Mouse (Mus musculus) heart, postnatal 0 days (tissue): ENCODE measurements around the gene Kcnn1. TPM values are rescaled to one million over a fixed set of nuclear protein-coding genes. Genes with fewer than 3 reads are reported as not detected.

ENCODE experiments used
- ATAC-seq: fragments of 200-750 bp; cut with Nextera tagmentation; 2 replicates; pipeline ENCODE4 v1.8.0; 2017; ENCODE audit warnings: low read depth, moderate number of reproducible peaks, moderate library complexity; ENCODE audit not compliant: insufficient read depth
- DNase-seq: peaks from one replicate; pipeline ENCODE4 v3.0.0-alpha.2; 2016; ENCODE audit warnings: low spot score
- H3K27ac ChIP-seq: fragments of 300-500 bp; sonication (generic); 2 replicates; pipeline ENCODE4 v1.5.1; 2014; ENCODE audit warnings: low read depth, mild to moderate bottlenecking
- H3K27me3 ChIP-seq: fragments of 300-500 bp; sonication (generic); 2 replicates; pipeline ENCODE4 v1.6.1; 2014; ENCODE audit warnings: low read length, mixed read lengths; ENCODE audit not compliant: control insufficient read depth, insufficient read depth
- H3K36me3 ChIP-seq: fragments of 300-500 bp; sonication (generic); replicated peaks from 2 replicates; pipeline ENCODE4 v1.6.1; 2014; ENCODE audit warnings: low read length, mixed read lengths; ENCODE audit not compliant: control insufficient read depth, insufficient read depth
- H3K4me1 ChIP-seq: fragments of 300-500 bp; sonication (generic); 2 replicates; pipeline ENCODE4 v1.6.1; 2014; ENCODE audit warnings: antibody characterized with exemption; ENCODE audit not compliant: control insufficient read depth, insufficient read depth
- H3K4me2 ChIP-seq: fragments of 300-500 bp; sonication (generic); 2 replicates; pipeline ENCODE4 v1.6.1; 2014; ENCODE audit warnings: low read depth, mild to moderate bottlenecking, low read length, moderate library complexity
- H3K4me3 ChIP-seq: fragments of 300-500 bp; sonication (generic); 2 replicates; pipeline ENCODE4 v1.5.1; 2014; ENCODE audit warnings: low read depth, low read length
- H3K9ac ChIP-seq: fragments of 300-500 bp; sonication (generic); replicated peaks from 2 replicates; pipeline ENCODE4 v1.6.1; 2014; ENCODE audit warnings: low read depth, low read length, mixed read lengths
- H3K9me3 ChIP-seq: fragments of 300-500 bp; sonication (generic); replicated peaks from 2 replicates; pipeline ENCODE4 v1.6.1; 2016; ENCODE audit warnings: low read length; ENCODE audit not compliant: control insufficient read depth
- CTCF ChIP-seq: IDR thresholded peaks from 2 replicates; pipeline ENCODE4 v1.5.1; 2016; ENCODE audit warnings: antibody characterized with exemption, control low read depth, low read depth
- EP300 ChIP-seq: IDR thresholded peaks from 2 replicates; pipeline ENCODE4 v1.6.1; 2016; ENCODE audit warnings: antibody characterized with exemption, low read depth
- WGBS: fragments of 180-500 bp; shearing (Covaris S2); extraction: QIAGEN DNeasy Blood & Tissue Kit; methylation state at CpG from one replicate; pipeline ENCODE4 v1.1.7; 2014; 5-methylcytosine and 5-hydroxymethylcytosine counted together
- polyA plus RNA-seq: library from polyadenylated mRNA; unstranded; fragments of >200 nt; fragmentation: Nextera tagmentation; extraction: Ambion mirVana; gene quantifications from 2 replicates; pipeline ENCODE4 v1.2.1, GENCODE M21; 2015
- total RNA-seq: library from RNA; depleted of rRNA; stranded (reverse); fragments of >200 nt; gene quantifications from 2 replicates; pipeline ENCODE4 v1.2.3, GENCODE M21; 2014; ENCODE audit warnings: low replicate concordance

Gene Kcnn1
- total and polyA plus RNA-seq, 2 experiments from 2014 or later, result 3.4 to 25.2 TPM

DNA sequence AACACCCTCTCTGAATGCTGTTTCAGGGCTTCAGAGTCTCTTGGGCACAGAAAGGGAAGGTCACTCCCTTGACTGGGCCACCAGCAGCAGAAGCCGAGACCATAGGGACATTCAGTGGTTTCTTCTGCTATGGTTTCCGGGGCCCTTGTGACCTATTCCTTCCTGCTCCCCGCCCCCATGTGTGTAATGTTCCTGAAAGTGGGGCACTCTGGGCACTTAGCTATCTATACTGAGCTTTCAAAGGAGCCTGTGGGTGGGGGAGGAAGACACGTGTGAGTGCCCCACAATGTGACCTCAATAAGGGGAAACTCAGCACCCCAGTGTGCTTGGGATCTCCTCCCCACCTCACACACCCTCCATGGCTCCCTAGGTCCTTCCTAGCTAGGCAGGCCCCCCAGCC, 56.5 kb downstream of the Kcnn1 start:
- Histone ChIP-seq H3K36me3 (no peaks in the 10 kb centered on the region), H3K4me3 (no peak overlapping the region), H3K27ac (no peak overlapping the region; the same call in 1 of the 2 replicates), H3K4me1 (peaks cover 10% of the 10 kb centered on the region), H3K27me3 (peaks cover 29% of the 10 kb centered on the region), H3K9me3 (no peaks in the 10 kb centered on the region), H3K4me2 (no peak overlapping the region), H3K9ac (no peak overlapping the region)
- no peak for DNase-seq
- no peak for TF ChIP-seq EP300
- TF ChIP-seq CTCF, result no peak
- no peak for ATAC-seq
- 51% methylated on average over 4 of the region's 4 CpGs for WGBS

GRCm38 (mm10) chr8:70804481-70805206, 58.4 kb downstream of the Kcnn1 start, which contains the start of gene Mast3:
Gene Mast3, minus strand, starts transcription at chr8:70805054.
- H3K4me1 ChIP-seq, result peaks cover 10% of the 10 kb centered on the region
- WGBS, result under 1% methylated on average over 45 of the region's 45 CpGs
- DNase-seq (peak; percentile 74), ATAC-seq (peak; percentile 89)
- peak within 1 kb of the TSS; percentile 42 for H3K4me3 ChIP-seq
- TF ChIP-seq CTCF (no peak), EP300 (no peak)
- peaks cover 36% of the 10 kb centered on the region for H3K27me3 ChIP-seq
- no peak within 1 kb of the TSS for H3K27ac ChIP-seq
- no peak within 1 kb of the TSS; the same call in 1 of the 2 replicates for H3K9ac ChIP-seq
- H3K36me3 ChIP-seq, result no peaks in the 10 kb centered on the region
- peak within 1 kb of the TSS; percentile 61 for H3K4me2 ChIP-seq
- H3K9me3 ChIP-seq, result no peaks in the 10 kb centered on the region

DNA sequence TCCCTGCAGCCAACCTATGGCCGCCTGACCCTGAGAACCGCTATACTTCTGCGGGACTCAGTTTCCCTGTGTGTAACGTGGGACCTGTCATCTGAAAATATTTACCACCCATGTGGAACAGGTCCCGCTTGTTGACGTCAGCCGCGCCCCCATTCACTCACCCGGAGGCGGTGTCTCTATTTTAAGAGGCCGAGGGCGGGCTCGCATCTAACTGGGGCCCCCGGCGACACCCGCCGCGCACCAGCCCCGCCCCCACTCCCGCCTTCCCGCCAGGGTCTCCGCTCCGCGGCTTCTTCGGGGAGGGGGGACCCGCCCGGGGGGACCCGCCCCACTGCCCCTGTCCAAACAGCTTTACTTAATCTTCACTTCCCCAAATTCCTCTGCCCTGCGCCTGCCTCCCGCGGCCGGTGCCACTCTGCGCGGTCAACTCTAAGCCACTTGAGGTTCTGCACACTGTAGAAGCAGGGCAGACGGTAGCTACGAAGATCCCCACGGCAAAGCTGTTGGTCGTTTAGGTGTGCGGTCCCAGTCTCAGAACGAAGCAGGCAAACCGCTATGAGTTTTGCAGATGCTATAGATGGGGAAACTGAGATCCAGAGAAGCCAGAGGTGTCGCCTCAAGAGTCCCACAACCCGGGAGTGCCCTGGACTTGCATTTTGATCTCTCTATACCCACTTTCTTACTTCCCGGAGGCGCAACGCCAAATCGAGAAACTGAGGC, 59.1 kb downstream of the Kcnn1 start:
- Histone ChIP-seq H3K9me3 (no peaks in the 10 kb centered on the region), H3K4me3 (peak overlapping the region; percentile 42), H3K4me1 (peaks cover 10% of the 10 kb centered on the region), H3K27ac (no peak overlapping the region), H3K9ac (no peak overlapping the region; the same call in 1 of the 2 replicates), H3K4me2 (peak overlapping the region; percentile 61), H3K27me3 (peaks cover 42% of the 10 kb centered on the region), H3K36me3 (no peaks in the 10 kb centered on the region)
- 2% methylated on average over 46 of the region's 47 CpGs for WGBS
- TF ChIP-seq EP300 (no peak), CTCF (no peak)
- 0 out of 2 replicates have a peak, but pooled peaks have one; percentile 32 for ATAC-seq
- DNase-seq, result no peak

- no peak for ATAC-seq
- Histone ChIP-seq H3K4me1 (peaks cover 13% of the 10 kb centered on the region), H3K9ac (no peak overlapping the region), H3K4me3 (no peak overlapping the region), H3K27me3 (peaks cover 52% of the 10 kb centered on the region), H3K9me3 (no peaks in the 10 kb centered on the region), H3K27ac (no peak overlapping the region), H3K4me2 (no peak overlapping the region; the same call in 1 of the 2 replicates), H3K36me3 (no peaks in the 10 kb centered on the region)
- DNase-seq, result no peak
- TF ChIP-seq CTCF (no peak), EP300 (no peak)
- WGBS, result 76% methylated on average over 11 of the region's 11 CpGs
Observed at GRCm38 (mm10) chr8:70802786-70803510, 60.1 kb downstream of the Kcnn1 start.

GRCm38 (mm10) chr8:70801830-70802229, 61.2 kb downstream of the Kcnn1 start:
- no peak for TF ChIP-seq CTCF
- no peak for TF ChIP-seq EP300
- Histone ChIP-seq H3K9me3 (no peaks in the 10 kb centered on the region), H3K4me1 (peaks cover 22% of the 10 kb centered on the region), H3K36me3 (no peaks in the 10 kb centered on the region), H3K4me3 (no peak overlapping the region), H3K9ac (no peak overlapping the region), H3K27ac (no peak overlapping the region), H3K27me3 (peaks cover 53% of the 10 kb centered on the region), H3K4me2 (no peak overlapping the region)
- ATAC-seq (no peak), DNase-seq (no peak)
- WGBS, result 40% methylated on average over 1 of the region's 1 CpGs
